Mouse (Mus musculus) gastrocnemius, adult 8-10 months (tissue): ENCODE measurements around the gene Socs5. TPM values are rescaled to one million over a fixed set of nuclear protein-coding genes. Genes with fewer than 3 reads are reported as not detected.
A peak's percentile ranks its signal among the peaks of the same experiment; 100 is the strongest.

Experiments
- DNase-seq, 2 experiments: peaks; one replicate each; pipeline ENCODE4 v3.0.0; 2022; ENCODE audit warnings: low spot score in 2 of 2
- microRNA-seq: library from miRNA; unstranded; fragments of <30 nt; microRNA quantifications from one replicate; pipeline ENCODE4 v1.2.0, GENCODE M21; 2022
- total RNA-seq, 4 experiments: library from RNA; stranded (reverse); gene quantifications; 2 replicates each; pipeline ENCODE4 v1.2.4; 2022

Socs5 gene
- total RNA-seq, 4 experiments from 2014 or later: 13.1 to 17.8 (median 15.2) TPM

DNA sequence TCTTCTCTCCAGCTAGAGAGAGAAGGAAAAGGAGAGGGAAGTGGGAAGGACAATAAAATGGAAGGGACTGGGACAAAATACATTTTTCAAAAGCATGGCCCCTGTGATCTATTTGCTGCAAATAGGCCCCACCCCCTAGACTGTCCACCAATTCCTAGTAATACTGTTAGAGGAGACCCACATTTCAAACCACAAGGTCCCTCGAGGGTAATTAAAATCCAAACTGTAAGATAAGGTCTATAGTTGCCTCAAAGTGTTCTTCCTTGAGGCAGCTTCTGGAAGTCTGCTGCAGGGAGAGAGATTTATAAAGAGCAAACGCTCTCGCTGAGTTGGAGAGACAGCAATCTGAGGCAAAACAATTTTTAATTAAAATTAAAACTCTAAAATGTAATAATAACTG lies 52.8 kb downstream of the Socs5 start:
- DNase-seq: no peak

DNA sequence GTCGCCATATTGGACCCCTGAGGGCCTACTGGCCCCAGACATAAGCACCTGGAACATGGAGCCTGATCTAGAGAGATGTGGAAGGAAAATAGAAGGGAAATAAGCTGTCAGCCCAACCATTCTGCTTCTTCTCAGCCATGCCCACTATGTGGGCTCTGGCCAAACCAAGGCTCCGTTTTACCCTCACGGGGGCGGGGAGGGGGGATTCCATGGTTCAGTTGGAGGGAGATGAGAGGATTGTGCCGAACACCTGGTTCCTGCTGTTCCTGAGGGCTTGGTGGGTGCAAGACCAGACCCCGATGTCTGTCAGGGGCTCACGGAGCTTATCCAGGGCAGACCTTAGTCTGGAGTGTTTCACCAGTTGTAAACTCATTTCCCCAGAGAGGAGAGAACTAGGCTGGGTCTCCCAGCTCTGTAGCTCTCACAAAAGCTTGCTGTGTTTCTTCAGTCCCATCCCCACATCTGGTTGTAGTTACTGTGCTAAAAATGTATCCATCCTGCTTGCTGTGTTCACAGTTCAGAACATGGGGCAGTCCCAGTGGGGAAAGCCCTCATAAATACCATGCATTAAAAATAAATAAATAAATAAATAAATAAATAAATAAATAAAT lies 56.9 kb downstream of the Socs5 start:
- no peak for DNase-seq

- no peak for DNase-seq
These were observed 59.9 kb downstream of the Socs5 start for GRCm38 (mm10) chr17:87167407-87167806.

DNA sequence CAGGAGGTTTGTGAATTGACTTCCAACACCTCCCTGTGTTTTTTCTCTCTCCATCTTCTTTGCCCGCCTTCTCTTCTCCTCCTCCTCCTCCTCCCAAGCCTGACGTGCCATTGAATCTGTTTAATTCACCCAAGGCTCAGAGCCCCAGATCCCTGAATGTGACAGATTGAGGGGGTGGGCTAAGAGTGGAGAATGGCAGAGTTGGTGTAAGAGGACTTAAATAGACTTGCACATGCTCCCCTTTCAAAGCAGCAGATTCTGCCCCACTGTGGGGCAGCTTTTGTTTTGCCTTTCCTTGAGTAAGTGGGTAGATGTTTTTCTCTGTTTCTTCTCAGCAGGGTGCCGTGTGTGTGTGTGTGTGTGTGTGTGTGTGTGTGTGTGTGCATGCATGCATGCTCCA lies 61.6 kb downstream of the Socs5 start:
- DNase-seq: no peak

- DNase-seq: no peak
These were observed 62.9 kb downstream of the Socs5 start for GRCm38 (mm10) chr17:87170364-87170763.

DNA sequence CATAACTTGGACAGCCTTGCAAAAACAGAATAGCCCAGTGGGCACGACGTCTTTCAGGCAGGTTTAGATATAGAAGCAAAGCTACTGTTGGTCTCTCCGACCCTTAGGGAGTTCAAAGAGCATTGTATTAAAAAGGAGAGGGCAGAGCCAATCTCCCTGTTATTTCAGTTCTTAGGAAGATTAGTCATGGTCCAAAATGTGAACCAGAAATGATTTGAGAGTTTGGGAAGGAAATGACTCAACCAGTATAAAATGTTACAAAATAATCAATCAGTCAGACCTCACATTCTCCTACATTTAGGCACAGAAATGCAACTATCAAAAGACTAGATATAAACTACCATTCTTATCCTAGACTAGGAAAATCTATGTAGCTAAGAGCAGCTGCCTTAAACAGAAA lies 64.6 kb downstream of the Socs5 start:
- no peak for DNase-seq

DNA sequence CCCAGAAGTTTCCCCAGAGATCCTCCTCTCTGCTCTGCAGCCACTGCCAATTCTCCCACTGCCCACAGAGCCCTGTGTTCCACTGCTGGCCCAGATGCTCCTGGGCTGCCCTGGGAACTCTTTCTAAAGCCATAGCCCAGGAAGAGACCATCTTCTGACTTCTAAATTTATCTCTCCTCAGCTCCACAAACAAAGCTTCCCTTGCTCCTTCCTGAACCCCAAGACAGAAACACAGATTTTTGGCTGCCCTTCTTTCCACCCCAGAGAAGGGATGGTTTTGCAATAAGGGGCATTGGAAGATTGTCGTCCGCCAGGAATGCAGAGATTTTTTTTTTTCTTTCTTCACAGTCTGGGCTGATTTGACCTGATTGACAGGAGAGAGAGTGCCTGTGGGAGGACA lies 66.5 kb downstream of the Socs5 start:
- no peak for DNase-seq

GRCm38 (mm10) chr17:87174651-87175331 lies 67.3 kb downstream of the Socs5 start:
- DNase-seq: peak in 1 of 2 experiments; percentile 43

GRCm38 (mm10) chr17:87176066-87177012 lies 68.9 kb downstream of the Socs5 start:
- no peak for DNase-seq

DNA sequence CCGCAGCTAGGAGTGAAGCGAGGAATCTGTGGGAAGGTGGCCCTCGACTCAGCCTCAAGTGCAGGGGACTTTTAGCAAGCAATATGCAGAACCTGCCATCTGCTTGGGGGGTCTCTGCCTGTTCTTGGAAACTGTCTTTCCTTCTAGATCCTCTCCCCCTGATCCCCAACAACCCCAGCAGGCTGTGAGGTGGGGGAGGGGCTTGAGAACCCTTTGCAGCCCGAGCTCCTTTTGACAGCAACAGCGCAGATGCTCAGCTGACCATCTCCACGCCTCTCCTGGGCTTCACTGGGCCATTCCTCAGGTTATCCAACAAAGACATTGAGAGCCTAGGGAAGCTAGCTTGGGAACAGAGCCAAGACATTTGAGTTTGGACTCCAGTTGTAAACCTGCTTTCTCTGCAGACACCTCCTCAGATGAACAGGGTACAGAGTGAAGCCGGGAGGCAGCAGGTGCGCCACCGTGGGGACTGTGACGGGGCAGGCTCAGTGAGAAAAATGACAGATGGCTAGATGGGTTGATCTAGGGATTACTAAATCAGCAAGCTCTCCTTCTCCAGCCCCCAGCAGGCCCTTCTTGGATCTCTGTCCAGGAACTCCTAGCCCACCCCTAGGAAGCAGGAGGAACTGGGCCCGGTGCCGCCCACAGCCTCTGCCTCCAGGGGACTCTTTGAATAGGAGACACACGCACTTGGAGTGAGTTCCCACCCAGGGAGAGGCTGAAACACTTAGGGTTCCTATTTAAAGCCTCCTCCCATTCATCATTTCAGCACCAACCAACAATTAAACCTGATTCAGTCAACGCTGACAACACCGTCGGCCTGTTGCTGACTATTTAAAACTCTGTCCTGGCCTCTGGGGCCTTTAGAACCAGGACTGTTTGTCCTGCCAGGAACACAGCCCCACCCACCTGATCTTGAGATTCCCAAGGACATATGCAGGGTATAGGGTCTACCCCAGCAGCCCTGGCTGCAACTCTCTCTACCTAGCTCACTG lies 71.4 kb downstream of the Socs5 start:
- peak; percentile 32 for DNase-seq

DNA sequence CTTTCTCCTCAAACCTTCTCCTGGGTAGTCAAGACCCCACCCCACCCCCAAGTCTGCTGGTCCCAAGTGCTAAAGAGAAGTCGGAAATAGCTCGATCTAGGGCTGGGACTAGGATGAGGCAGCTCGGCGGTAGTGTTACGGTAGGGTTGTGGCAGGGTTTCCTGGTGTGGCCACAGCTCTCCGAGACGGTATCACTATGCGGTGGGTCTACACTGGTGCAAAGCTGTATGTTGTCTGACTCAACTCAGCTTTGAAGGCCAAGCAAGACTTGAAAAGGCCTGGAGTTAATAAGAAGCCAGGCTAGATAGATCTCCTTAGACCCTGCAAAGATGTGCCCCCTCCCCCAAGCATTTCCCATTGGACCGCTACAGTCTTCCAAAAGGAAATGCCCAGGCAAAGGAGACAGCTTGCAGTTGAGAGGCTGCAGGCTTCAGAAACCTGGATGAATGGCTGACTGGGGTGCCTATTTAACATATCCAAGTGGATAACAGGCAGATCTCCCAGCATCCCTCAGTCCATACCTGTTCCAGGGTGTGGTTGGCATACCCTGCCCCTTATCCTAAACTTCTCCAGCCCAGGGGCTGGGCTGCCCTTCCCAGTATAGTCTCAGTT lies 72.6 kb downstream of the Socs5 start:
- DNase-seq: no peak

DNA sequence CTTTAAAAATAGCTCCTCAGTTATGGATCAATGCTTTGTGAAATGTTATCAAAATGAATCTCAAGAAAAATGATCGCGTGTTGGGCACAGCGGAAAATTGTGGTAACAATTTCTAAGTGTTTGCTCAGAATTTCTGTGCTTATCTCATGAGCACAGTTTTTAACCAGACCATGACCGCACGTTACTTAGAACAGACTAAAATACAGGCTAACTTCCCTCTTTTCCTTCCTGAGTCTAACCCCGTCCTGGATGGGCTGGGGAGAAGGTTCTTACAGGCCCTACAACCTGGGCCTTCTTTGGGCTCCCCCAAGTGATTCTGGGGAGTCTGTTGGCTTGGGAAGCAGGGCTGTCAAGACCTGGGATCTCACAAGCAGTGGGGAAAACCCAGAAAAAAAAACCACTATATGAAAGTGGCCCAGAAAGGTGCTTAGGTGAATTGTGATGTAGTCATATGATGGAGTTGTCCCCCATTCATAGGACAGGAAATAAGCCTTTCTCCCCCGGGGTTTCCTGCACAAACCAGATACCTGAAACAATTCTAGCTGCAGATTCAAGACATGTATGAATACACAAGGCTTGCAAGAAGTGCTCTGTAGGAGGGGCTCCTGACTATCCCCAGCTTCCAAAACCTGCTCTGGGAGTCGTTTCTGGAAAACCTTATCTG lies 74.3 kb downstream of the Socs5 start:
- DNase-seq: no peak

GRCm38 (mm10) chr17:87185461-87186066 lies 78.1 kb downstream of the Socs5 start:
- no peak for DNase-seq

- no peak for DNase-seq
These were observed 79.5 kb downstream of the Socs5 start for GRCm38 (mm10) chr17:87187005-87187404.

Small RNA genes within 50 kb of the gene (microRNA-seq; reads per million reads assigned to microRNA genes)
- not detected for gene Gm22346

Other genes with a start within 250 kb of the Socs5 start
- not detected for gene Tmem247, start 190.3 kb upstream of the Socs5 start, total RNA-seq
- not detected for gene Atp6v1e2, start 159.8 kb upstream of the Socs5 start, total RNA-seq
- 100 to 1,000 TPM; 149 to 182 (median 166) TPM for gene Rhoq, start 144.6 kb upstream of the Socs5 start, total RNA-seq
- gene Pigf, start 82.3 kb upstream of the Socs5 start, total RNA-seq: 1 to 10 TPM in 3 of 4 experiments, under 1 TPM in 1; 0.99 to 2.6 (median 2.2) TPM
- gene Cript, start 82.1 kb upstream of the Socs5 start, total RNA-seq: 10 to 100 TPM; 47.8 to 60.7 (median 55.5) TPM
- gene Mcfd2, start 158.3 kb downstream of the Socs5 start, total RNA-seq: 10 to 100 TPM; 21.3 to 23.9 (median 23.1) TPM
- gene Ttc7, start 175.2 kb downstream of the Socs5 start, total RNA-seq: 1 to 10 TPM; 8.2 to 9.4 (median 9.1) TPM